Mouse (Mus musculus): ENCODE measurements around the gene Ifi47. TPM values are rescaled to one million over a fixed set of nuclear protein-coding genes. Genes with fewer than 3 reads are reported as not detected.
"Not testable (repeated sequence)": the region's sequence is repeated elsewhere in the genome, so short reads cannot be mapped to it uniquely, and the experiment has no call there.

Gene Ifi47
- 3.6 and 7.6 TPM in 2 replicates for polyA plus RNA-seq (2015; fragmentation: Nextera tagmentation; extraction: Ambion mirVana)

DNA sequence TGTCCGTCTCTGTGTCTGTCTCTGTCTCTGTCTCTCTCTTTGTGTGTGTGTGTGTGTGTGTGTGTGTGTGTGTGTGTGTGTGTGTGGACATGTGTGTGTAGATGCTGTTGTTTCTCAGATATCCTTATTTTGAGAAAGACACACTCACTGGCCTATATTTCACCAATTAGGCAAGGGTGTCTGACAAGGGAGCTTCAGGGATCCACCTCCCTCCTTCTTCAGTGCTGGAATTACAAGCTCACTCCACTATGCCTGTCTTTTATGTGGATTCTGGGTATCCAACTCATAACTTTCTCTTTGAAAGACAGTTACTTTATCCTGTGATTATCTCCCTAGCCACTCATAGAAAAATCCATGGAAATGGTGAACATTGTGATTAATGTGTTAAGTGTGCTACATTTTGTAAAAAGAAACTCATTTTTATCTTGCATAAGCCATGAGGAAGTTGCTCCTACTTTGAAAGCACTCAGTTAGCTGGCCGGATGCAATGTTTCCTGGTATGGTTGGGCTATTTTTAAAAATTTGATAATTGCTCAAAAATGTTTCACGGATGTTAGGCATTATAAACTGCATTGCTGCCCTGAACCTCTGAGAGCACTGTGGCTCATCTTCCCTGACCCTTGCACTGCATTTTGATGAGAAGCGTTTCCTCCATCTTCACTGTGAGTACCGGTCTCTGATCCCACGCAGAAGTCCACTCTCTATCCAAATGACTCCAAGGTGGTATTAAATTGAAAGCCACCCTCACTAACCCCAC is at the start of gene Ifi47:
Ifi47 (plus strand) TSS at position 587 of the 757 bp plus-strand sequence.
- peak within 1 kb of the TSS; percentile 78 for H3K27ac ChIP-seq (ENCODE audit: low read length)
- peak; percentile 45 for ATAC-seq (replicated peaks; ENCODE audit: extremely low read depth, insufficient read depth, low FRiP score)

DNA sequence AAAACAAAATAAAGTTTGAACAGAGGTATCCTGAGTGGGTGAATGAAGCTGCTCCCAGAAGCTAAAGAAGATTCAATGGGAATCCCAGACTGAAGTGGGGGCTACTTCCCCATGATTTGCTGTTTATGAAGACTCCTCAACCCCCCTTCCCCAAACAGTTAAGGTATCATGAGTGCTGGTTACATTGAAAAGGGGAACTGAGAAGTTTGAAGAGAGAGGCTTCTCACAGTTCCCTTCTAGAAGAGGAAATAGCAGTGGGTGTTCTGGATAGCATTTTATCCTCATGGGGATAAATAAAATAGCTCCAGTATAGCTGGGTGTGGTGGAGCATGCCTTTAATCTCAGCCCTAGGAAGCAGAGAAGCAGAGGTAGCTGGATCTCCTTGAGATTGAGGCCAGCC is 26.3 kb upstream of the Ifi47 start:
- H3K4me2 ChIP-seq (ENCODE audit: low read depth, low read length); H3K27ac ChIP-seq (ENCODE audit: low read length); H3K4me1 ChIP-seq (ENCODE audit: control insufficient read depth, insufficient read depth, low read length); H3K4me3 ChIP-seq (ENCODE audit: low read length); H3K27me3 ChIP-seq (ENCODE audit: control insufficient read depth, insufficient read depth, low read length); ATAC-seq (replicated peaks; ENCODE audit: extremely low read depth, insufficient read depth, low FRiP score); H3K36me3 ChIP-seq (ENCODE audit: control insufficient read depth, insufficient read depth); H3K9me3 ChIP-seq (replicated peaks; ENCODE audit: control insufficient read depth, low read length); H3K9ac ChIP-seq (ENCODE audit: low read length): not testable (repeated sequence)

More for the DNA sequence above, at the start of gene Ifi47:
- not testable (repeated sequence) for H3K27me3 ChIP-seq (ENCODE audit: control insufficient read depth, insufficient read depth, low read length); H3K4me2 ChIP-seq (ENCODE audit: low read depth, low read length); H3K9me3 ChIP-seq (replicated peaks; ENCODE audit: control insufficient read depth, low read length); H3K9ac ChIP-seq (ENCODE audit: low read length); H3K4me3 ChIP-seq (ENCODE audit: low read length); H3K4me1 ChIP-seq (ENCODE audit: control insufficient read depth, insufficient read depth, low read length); H3K36me3 ChIP-seq (ENCODE audit: control insufficient read depth, insufficient read depth)
- WGBS = 46% methylated on average over 6 of the region's 6 CpGs

DNA sequence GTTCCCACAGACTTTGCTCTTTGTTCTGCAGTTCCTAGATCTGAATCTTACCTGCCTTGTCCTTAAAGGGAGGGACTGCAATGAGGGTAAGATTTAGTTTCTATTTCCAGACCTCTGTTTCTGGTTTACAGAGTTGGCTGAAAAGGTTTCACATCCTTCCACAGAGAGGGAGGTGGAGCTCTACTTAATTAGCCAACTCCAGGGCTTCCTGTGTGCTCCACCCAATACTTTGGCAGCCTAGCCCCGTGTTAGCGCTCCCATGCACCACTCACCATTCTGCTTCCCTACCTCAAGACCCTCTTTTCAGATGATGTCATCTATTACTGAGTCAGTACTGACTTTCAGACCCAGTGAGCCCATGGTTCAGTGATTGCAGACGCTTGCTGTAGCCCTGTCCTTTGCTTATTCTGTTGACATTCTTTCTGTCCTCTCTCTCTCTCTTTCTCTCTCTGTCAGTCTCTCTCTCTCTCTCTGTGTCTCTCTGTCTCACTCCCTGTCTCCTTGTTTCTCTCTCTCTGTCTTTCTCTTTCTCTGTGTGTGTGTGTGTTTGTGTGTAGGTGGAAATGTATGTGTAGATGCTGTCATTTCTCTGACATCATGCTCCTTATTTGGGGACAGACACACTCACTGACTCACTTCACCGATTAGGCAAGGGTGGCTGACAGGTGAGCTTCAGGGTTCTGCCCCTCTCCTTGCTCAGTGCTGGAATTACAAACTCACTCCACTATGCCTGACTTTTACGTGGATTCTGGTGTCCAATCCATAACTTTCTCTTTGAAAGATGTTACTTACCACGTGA is 25.1 kb upstream of the Ifi47 start, which contains the start of gene 9930111J21Rik2:
9930111J21Rik2 (minus strand) TSS at position 150 of the 799 bp plus-strand sequence.
- not testable (repeated sequence) for H3K9ac ChIP-seq (ENCODE audit: low read length); H3K27me3 ChIP-seq (ENCODE audit: control insufficient read depth, insufficient read depth, low read length); H3K27ac ChIP-seq (ENCODE audit: low read length); ATAC-seq (replicated peaks; ENCODE audit: extremely low read depth, insufficient read depth, low FRiP score); H3K4me3 ChIP-seq (ENCODE audit: low read length); H3K4me1 ChIP-seq (ENCODE audit: control insufficient read depth, insufficient read depth, low read length); H3K9me3 ChIP-seq (replicated peaks; ENCODE audit: control insufficient read depth, low read length); H3K4me2 ChIP-seq (ENCODE audit: low read depth, low read length); H3K36me3 ChIP-seq (ENCODE audit: control insufficient read depth, insufficient read depth)
- 82% methylated on average over 1 of the region's 6 CpGs for WGBS

DNA sequence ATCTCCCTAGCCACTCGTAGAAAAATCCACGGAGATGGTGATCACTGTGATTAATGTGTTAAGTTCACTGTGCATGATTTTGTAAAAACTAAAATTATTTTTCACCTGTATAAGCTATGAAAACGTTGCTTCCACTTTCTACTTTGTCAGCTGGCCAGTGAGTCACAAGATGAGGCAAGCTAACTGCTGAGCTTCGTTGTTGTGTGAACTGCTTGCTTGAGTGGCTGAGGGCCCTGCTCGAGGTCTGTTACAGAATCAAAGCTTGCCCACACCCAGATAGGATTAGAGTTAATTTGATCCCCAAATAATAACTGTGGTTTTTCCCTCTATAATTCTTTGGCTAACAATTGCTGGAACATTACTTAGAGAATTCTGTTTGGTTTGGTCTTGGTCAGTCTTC is 24.5 kb upstream of the Ifi47 start:
- H3K4me2 ChIP-seq (ENCODE audit: low read depth, low read length); H3K4me1 ChIP-seq (ENCODE audit: control insufficient read depth, insufficient read depth, low read length); H3K36me3 ChIP-seq (ENCODE audit: control insufficient read depth, insufficient read depth); ATAC-seq (replicated peaks; ENCODE audit: extremely low read depth, insufficient read depth, low FRiP score); H3K4me3 ChIP-seq (ENCODE audit: low read length); H3K27me3 ChIP-seq (ENCODE audit: control insufficient read depth, insufficient read depth, low read length); H3K9ac ChIP-seq (ENCODE audit: low read length); H3K27ac ChIP-seq (ENCODE audit: low read length); H3K9me3 ChIP-seq (replicated peaks; ENCODE audit: control insufficient read depth, low read length): not testable (repeated sequence)
- no CpG with 5 or more reads among the region's 5 CpGs for WGBS

DNA sequence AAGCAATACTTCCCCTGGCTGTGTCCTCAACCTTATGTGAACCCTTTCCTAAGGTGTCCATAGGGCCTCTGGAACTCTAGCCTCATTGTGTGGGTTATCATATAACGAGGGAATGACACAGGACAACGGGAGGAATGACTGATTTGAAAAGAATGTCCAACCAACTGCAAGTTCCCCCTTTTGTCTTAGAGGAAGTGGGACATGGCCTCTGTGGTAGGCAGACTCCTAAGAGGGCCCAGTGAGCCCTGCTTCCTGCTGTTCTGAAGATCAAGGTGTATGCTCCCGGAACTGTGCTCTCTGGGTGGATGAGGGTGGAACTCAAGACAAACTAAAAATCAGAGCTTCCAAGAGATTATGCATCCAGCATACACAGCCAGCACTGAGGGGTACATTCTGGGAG is 16.3 kb upstream of the Ifi47 start:
- not testable (repeated sequence) for H3K27ac ChIP-seq (ENCODE audit: low read length)

DNA sequence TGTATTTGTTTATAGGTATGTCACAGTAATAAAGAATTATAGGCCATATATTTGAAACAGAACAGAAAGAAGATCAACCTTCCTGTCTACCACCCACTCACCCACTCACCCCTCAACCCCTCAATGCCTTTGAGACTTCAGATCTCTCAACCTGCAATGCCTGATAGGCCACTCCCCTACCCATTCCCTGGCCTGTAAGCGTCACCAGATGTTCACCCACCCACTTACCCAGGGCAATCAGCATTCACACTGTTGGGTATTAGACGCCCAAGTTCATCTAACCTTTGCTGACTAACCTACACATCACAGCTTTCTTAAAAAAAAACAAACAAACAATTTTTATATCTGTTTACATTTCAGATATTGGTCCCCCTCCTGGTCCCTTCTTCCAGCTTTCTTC is 14.5 kb upstream of the Ifi47 start:
- H3K27me3 ChIP-seq (ENCODE audit: control insufficient read depth, insufficient read depth, low read length); H3K4me1 ChIP-seq (ENCODE audit: control insufficient read depth, insufficient read depth, low read length); ATAC-seq (replicated peaks; ENCODE audit: extremely low read depth, insufficient read depth, low FRiP score); H3K36me3 ChIP-seq (ENCODE audit: control insufficient read depth, insufficient read depth); H3K27ac ChIP-seq (ENCODE audit: low read length); H3K4me3 ChIP-seq (ENCODE audit: low read length); H3K4me2 ChIP-seq (ENCODE audit: low read depth, low read length); H3K9ac ChIP-seq (ENCODE audit: low read length); H3K9me3 ChIP-seq (replicated peaks; ENCODE audit: control insufficient read depth, low read length): not testable (repeated sequence)
- WGBS = 65% methylated on average over 2 of the region's 2 CpGs

More for the DNA sequence above, 16.3 kb upstream of the Ifi47 start:
- not testable (repeated sequence) for H3K27me3 ChIP-seq (ENCODE audit: control insufficient read depth, insufficient read depth, low read length); H3K4me3 ChIP-seq (ENCODE audit: low read length); H3K4me1 ChIP-seq (ENCODE audit: control insufficient read depth, insufficient read depth, low read length); H3K4me2 ChIP-seq (ENCODE audit: low read depth, low read length); H3K36me3 ChIP-seq (ENCODE audit: control insufficient read depth, insufficient read depth); H3K9me3 ChIP-seq (replicated peaks; ENCODE audit: control insufficient read depth, low read length); H3K9ac ChIP-seq (ENCODE audit: low read length); ATAC-seq (replicated peaks; ENCODE audit: extremely low read depth, insufficient read depth, low FRiP score)
- WGBS = 25% methylated on average over 1 of the region's 3 CpGs

DNA sequence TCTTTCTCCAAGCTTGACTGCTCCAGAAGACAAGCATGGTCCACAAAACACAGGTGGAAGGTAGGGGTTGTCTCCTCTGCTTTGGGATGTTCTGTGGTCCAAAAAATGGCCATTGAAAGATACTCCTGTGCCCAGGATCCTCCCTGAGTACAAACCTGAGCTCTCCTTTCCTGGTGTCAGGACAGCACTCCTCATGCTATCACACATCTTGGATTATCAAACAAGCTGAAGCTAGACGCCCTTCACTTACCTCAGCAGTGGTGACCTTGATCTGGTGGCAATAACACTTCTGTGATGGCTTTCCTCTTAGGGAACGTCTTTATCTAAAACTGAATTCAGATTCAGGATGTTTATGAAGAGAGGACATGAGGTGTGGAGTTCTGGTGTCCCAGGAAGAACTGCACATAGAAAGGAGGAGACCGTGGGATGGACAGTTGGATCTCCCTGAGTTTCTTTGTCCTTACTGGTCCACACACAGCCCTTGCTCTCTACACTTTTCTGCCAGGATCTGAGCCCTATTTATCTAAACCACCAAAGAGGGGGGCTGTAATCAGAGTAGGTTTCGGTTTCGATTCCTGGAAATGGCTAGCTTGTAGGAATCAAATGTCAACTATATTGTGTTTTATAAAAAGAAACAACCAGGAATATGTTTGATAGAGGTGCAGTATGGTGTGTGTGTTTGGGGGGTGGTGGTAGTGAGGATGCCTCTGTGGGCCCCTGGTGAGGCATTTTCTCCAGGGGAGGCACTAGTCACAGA is 12.5 kb upstream of the Ifi47 start, which contains the start of gene Tgtp2:
Tgtp2 (minus strand) TSS at position 494 of the 757 bp plus-strand sequence.
- H3K27me3 ChIP-seq (ENCODE audit: control insufficient read depth, insufficient read depth, low read length); ATAC-seq (replicated peaks; ENCODE audit: extremely low read depth, insufficient read depth, low FRiP score); H3K36me3 ChIP-seq (ENCODE audit: control insufficient read depth, insufficient read depth); H3K9me3 ChIP-seq (replicated peaks; ENCODE audit: control insufficient read depth, low read length); H3K9ac ChIP-seq (ENCODE audit: low read length); H3K4me2 ChIP-seq (ENCODE audit: low read depth, low read length); H3K27ac ChIP-seq (ENCODE audit: low read length); H3K4me3 ChIP-seq (ENCODE audit: low read length); H3K4me1 ChIP-seq (ENCODE audit: control insufficient read depth, insufficient read depth, low read length): not testable (repeated sequence)
- 60% methylated on average over 5 of the region's 5 CpGs for WGBS

DNA sequence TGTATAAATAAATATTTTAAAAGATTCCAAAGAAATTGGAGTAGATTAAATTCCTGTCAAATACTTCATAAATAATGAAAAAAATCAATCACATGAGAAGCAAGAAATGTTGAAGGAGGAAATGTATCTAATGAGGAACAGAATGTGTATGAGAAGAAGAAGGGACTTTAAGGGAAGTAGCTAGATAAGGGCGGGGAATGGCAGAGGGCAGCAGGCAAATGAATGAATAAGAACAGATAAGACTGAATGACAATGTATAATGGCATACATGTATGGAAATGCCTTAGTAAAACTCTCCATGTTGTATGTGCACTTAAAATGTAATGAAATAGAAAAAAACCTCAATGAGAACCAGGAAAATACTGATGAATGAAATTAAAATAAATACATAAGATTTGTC is 8.0 kb upstream of the Ifi47 start:
- H3K4me1 ChIP-seq (ENCODE audit: control insufficient read depth, insufficient read depth, low read length) = no peaks in the 10 kb centered on the region
- no peak overlapping the region for H3K9ac ChIP-seq (ENCODE audit: low read length)
- no peak overlapping the region for H3K4me2 ChIP-seq (ENCODE audit: low read depth, low read length)
- H3K36me3 ChIP-seq (ENCODE audit: control insufficient read depth, insufficient read depth) = no peaks in the 10 kb centered on the region
- H3K9me3 ChIP-seq (replicated peaks; ENCODE audit: control insufficient read depth, low read length) = no peaks in the 10 kb centered on the region
- no peaks in the 10 kb centered on the region for H3K27me3 ChIP-seq (ENCODE audit: control insufficient read depth, insufficient read depth, low read length)
- H3K27ac ChIP-seq (ENCODE audit: low read length) = no peak overlapping the region
- no peak overlapping the region for H3K4me3 ChIP-seq (ENCODE audit: low read length)
- no peak for ATAC-seq (replicated peaks; ENCODE audit: extremely low read depth, insufficient read depth, low FRiP score)
- WGBS = 61% methylated on average over 1 of the region's 1 CpGs

Data from heart, embryonic 16.5 days (tissue).